Mouse (Mus musculus): ENCODE data around the gene Prepl.

Prepl gene

DNA sequence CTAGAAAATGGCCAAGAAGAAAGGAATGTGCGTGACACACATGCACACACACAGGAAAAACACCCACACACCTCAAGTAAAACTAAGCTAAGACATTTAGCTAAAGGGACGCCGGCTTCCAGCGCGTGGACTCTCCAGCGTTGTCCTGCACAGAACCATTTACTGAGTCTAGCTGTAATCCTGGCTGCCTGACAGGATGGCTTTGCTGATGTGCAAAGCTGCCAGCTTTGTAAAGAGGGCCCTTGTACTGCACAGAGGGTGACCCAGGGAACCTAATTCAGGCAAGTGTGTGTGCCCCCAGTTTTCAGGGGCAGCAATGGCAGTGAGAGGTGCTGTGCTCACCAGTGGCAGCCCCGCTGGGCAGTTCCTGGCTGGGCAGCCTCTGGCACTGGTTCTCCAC, 22.7 kb downstream of the Prepl start:
- DNase-seq = no peak

- no peak for DNase-seq
These were observed 26.5 kb downstream of the Prepl start for GRCm38 (mm10) chr17:85063560-85063959.

DNA sequence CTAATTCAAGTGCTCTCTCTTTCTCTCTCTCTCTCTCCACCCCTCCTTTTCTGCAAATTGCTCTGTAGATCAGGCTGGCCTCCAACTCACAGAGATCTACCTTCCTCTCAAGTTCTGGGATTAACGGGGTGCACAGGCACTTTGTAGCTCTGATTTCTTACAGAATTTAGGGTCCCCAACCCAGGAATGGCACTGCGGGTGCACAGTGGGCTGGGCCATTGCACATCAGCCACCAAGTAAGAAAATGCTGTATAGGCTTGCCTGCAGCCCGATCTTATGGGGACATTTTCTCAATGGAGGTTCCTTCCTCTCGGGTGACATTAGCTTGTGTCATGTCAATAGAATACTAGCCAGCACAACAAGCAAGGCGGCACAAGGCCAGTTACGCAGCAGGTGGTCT, 30.9 kb downstream of the Prepl start:
- DNase-seq = no peak

DNA sequence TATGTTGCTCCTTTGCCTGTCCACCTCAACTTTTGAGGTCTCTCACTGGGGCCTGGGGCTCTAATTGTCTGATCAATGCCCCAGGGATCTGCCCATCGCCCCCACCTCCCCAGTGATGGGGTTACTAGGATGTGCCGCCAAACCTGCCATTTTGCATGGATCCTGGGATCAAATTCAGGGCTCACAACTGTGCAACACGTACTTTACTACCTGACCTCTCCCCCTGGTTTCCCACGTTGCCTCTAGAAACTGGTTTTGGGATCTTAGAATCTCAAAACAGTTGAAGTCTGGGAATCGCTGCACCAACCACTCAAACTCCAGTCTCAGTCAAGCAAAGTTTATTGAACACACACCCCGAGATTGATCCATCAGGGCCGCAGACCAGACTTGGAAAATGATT, 31.8 kb downstream of the Prepl start:
- no peak for DNase-seq

DNA sequence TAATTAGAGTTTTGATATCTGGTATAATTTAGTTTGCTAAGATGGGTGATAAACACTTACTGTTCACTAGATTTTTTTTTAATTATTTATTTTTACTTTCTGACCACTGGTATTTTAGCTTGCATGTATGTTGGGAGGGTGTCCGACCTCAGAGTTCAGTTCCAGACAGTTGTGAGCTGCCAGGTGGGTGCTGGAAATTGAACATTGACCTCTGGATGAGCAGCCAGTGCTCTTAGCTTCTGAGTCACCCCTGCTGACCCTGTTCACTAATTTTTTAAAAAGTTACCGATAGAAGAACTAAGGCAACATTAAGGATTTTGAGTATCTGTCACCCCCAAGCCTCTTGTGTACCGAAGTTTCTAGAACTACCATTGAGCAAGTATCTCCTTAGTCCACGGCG, 41.7 kb downstream of the Prepl start:
- DNase-seq = no peak

DNA sequence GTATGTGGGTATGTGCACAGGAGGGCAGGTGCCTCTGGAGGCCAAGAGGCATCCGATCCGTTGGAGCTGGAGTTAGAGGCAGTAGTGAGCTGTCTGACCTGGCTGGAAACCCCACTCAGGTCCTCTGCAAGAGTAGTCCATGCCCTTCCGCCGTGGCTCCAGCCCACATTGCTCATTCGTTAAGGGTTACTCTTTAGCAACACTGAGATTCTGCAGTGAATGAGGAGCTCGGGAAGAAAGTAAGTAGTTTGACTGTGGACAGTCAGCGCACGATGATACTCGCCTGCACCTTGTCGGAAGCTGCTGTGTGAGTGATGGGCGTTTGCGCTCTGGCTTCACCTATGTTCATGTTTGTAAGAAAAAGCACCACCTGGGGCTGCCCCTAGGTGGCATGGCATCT, 44.9 kb downstream of the Prepl start:
- DNase-seq = no peak

DNA sequence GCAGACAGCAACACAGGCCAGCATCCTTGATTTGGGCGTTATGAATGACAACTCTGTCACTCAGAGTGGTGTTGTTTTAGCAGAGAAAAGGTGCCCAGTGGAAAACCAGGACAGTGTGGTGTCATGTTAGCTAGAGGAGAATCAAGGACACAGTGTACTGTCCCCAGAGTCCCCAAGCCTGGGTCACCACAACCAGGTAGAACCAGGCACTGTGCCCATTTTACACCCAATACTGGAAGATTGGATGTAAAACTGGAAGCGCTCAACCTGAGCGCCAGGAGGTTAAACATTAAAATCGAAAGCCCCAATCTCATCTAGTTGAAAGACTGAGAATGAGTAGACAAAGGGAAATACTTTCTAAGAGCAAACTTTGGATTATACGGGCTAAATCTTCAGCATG, 45.6 kb downstream of the Prepl start:
- no peak for DNase-seq

- no peak for DNase-seq
These were observed 46.6 kb downstream of the Prepl start for GRCm38 (mm10) chr17:85043404-85043816.

GRCm38 (mm10) chr17:85042419-85042818, 47.6 kb downstream of the Prepl start:
- DNase-seq = no peak

DNA sequence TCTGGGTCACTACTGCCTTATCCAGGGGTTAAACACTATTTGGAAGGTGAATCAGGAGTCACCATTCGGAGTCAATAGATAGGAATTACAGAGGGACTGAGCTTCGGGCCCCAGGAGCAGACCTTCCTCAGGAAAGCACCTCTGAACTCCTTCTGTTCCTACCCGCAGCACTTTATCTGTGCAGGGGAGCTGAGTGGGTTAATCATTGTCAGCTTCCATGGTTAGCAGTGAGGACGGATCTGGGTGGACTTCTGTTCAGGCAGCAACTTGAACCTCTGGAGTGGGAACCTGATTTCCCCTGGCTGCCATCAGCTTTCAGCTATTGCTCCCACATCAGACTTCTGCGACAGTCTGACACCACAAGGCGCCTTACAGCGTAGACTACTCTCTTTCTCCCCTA, 49.1 kb downstream of the Prepl start:
- no peak for DNase-seq

- no peak for DNase-seq
These were observed 51.3 kb downstream of the Prepl start for GRCm38 (mm10) chr17:85038761-85039160.

- no peak for DNase-seq
These were observed 51.7 kb downstream of the Prepl start for GRCm38 (mm10) chr17:85038311-85038710.

DNA sequence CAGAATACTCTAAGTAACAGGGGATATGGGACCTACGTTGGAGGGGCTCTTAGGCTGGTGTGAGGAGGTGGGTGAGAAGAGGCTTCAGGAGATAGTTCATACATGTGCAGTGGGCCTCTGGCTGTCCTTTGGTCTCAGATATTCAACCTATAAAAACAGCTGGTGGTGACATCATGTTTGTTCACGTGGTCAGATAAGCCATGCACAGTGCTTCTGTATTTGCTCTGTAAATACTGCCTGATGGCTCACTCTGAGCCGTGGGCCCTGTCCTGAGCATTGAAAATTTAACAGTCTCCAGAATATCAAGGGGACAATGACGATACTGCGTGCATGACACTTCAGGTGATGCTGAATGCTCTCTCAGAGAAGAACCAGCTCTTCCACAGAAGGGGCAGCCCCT, 52.2 kb downstream of the Prepl start:
- DNase-seq = no peak

DNA sequence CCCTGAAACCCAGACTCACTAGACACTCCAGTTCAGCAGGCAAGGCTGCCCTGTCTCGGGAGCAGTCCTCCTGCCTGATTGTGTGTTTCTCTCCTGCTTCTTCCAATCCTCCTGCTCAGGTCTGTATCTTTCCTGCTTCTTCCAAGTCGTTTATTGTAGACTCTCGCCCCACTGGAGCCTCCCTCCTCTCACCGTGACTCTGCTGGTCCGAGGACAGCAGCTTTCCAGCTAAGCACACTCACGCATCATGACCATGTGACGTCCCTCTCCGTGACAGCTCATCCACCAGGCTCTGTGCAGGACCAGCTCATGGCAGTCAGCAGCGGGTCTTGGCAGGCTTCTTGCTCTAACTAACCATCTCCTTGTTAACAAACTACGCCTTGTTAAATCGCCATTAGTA, 56.0 kb downstream of the Prepl start:
- DNase-seq = peak; percentile 25

- DNase-seq = no peak
These were observed 57.0 kb downstream of the Prepl start for GRCm38 (mm10) chr17:85033087-85033486.

DNA sequence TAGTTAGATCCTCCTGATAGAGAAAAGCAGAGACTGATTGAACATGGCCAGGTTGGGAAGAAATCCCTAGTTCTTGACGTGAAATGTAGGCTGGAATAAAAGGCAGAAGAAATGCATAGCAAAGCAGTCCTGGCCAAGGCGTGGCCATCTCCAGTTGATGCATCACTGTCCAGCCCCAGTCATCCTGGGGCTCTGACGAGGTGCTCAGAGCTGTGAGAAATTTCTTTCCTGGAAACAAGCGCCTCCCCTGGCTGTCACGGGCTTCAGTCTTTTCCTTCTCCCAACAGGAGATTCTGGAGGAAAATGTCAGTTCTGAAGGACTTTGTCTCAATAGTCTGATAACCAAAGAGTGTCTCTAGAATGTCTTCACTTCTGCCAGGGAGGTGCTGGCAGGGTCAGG, 59.4 kb downstream of the Prepl start:
- DNase-seq = no peak

- DNase-seq = no peak
These were observed 61.2 kb downstream of the Prepl start for GRCm38 (mm10) chr17:85028797-85029196.

DNA sequence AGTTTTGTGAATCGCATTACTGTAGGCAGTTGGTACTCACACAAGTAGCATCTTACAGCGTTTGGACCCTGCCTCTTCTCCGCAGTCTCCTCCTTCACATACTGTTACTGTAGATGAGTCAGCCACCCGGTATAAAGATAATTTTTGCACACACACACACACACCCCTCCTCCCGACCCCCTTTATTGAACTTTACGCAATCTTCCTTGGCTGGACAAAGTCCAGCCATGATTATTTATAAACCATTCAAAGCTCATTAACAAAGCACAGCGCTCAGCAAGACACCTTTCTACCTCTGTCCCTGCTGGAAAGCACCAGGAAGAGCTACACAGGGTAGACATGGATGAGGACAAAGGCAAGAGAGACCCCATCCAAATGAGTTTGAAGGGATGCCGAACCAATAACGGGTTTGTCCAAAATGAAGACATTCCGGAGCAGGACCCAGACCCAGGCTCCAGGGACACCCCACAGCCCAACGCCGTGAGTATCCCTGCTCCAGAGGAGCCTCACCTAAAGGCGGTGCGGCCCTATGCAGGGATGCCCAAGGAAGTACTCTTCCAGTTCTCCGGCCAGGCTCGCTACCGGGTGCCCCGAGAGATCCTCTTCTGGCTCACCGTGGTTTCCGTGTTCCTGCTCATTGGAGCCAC, 61.8 kb downstream of the Prepl start, which contains the start of gene Slc3a1:
TSS of gene Slc3a1 (plus strand) at position 284 of the 647 bp plus-strand sequence.
- no peak for DNase-seq

- no peak for DNase-seq
These were observed 62.8 kb downstream of the Prepl start for GRCm38 (mm10) chr17:85027247-85027646.

DNA sequence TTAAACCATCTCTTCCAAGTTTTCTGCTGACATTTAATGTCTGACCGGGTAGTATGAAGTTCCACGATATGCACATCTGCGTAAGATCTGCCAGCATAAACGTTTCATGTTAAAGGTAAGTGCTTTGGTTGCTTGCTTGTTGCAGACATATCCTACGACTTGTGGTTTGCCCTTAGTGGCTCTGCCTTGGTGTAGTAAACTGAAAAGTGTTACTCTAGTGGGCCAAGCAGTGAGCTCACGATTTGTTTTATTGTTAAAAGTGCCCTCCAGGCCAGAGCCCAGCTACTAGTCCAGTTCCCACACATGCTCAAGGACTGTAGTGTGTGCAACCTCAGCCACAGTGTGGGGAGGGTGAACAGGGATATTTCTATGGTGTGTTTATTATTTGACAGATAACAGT, 63.6 kb downstream of the Prepl start:
- no peak for DNase-seq

DNA sequence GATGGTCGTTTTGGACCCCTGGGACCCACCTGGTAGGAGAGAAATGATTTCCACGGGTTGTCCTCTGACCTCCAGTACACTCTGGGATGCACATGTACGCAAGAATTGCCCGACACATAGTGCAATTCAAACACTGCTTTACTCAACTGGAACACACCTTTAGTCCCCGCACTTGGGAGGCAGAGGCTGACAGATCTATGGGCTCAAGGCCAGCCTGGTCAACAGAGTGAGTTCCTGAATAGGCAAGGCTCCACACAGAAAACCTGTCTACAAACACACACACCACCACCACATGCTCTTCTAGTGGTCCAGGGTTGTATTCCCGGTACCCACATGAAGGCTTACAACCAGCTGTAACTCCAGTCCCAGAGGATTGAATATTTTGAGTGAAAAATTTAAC, 64.9 kb downstream of the Prepl start:
- DNase-seq = no peak

DNA sequence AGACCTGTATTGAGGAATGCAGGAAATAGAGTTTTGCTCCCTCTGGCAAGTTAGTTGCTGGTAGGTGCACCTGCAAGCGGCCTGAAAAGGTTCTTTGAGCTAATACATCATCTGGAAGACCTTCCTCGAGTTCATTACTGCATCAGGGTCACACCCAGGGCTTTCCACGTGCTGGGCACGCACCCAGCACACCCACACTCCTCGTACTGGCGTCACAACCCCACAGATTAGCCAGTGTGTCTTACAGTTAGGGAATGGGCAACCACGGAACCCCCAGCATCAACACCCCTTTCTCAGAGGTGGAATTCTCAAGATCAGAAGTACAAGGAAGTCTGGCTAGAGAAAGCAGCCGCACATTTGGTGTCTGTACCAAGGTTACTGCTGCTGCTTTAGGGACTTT, 65.8 kb downstream of the Prepl start:
- DNase-seq = no peak

- DNase-seq = peak; percentile 58
These were observed 66.5 kb downstream of the Prepl start for GRCm38 (mm10) chr17:85023247-85024167.

- no peak for DNase-seq
These were observed 69.7 kb downstream of the Prepl start for GRCm38 (mm10) chr17:85020343-85020742.
